Mouse (Mus musculus) spleen, adult 2 months (tissue): ENCODE measurements at regions not wholly inside any gene's neighbourhood (a gene's known extent, or its start where the extent isn't known, plus 50 kb on each side); places are given as distances from the start of the nearest gene placed in this dataset.

Experiments
- CTCF ChIP-seq: fragments of 200-500 bp; IDR thresholded peaks from 2 replicates; pipeline ENCODE4 v1.5.1; 2011; ENCODE audit warnings: mild to moderate bottlenecking, inconsistent platforms; ENCODE audit not compliant: insufficient read depth, insufficient read length, insufficient replicate concordance; ENCODE audit errors: extremely low read depth
- POLR2A ChIP-seq: fragments of 200-500 bp; IDR thresholded peaks from 2 replicates; pipeline ENCODE4 v1.6.1; 2011; ENCODE audit warnings: low read depth, low read length, inconsistent platforms

- TF ChIP-seq CTCF = no peak
- no peak for TF ChIP-seq POLR2A
Observed at GRCm38 (mm10) chr1:185940511-185940910, 176.6 kb downstream of the Lyplal1 start.
